Mouse (Mus musculus): ENCODE measurements around the gene Mospd3.

Mospd3 gene

DNA sequence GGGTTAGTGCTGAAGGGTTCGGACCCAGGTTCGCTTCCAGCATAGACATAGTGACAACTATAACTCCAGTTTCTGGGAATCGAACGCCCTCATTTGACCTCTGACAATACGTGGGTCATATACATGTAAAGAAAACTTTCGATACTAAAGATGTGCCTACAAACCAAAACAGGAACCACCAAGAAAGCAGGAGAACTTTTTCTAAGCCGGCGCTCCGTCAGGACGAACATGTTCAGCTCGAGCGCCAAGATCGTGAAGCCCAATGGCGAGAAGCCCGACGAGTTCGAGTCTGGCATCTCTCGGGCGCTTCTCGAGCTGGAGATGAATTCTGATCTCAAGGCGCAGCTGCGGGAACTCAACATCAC, 489 bp upstream of the Mospd3 start:
- TF ChIP-seq GATA4 (IDR thresholded peaks at IDR 0.05; ENCODE audit: insufficient replicate concordance, low read length): no peak

GRCm38 (mm10) chr5:137600281-137600618, 608 bp downstream of the Mospd3 start:
- no peak for TF ChIP-seq GATA4 (IDR thresholded peaks at IDR 0.05; ENCODE audit: insufficient replicate concordance, low read length)

DNA sequence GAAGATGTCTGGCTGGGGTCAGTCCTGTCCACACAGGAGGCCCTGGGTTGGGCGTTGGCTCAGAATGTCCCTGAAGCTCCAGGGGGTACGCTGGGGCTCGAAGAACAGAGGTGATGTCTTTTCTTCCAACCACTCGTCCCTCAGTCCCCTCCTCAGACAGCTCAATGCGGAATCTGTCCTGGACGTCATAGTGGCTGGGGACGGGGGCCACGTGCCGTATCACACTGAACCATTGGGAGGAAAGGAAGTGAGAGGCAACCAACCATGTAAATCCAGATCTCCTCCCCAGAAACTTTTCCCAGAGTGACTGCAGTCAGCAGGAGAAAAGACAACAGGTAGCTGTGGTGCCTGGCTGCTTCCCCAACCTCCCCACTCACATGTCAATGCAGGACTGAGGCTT, 1.3 kb downstream of the Mospd3 start:
- TF ChIP-seq GATA4 (IDR thresholded peaks at IDR 0.05; ENCODE audit: insufficient replicate concordance, low read length): no peak

DNA sequence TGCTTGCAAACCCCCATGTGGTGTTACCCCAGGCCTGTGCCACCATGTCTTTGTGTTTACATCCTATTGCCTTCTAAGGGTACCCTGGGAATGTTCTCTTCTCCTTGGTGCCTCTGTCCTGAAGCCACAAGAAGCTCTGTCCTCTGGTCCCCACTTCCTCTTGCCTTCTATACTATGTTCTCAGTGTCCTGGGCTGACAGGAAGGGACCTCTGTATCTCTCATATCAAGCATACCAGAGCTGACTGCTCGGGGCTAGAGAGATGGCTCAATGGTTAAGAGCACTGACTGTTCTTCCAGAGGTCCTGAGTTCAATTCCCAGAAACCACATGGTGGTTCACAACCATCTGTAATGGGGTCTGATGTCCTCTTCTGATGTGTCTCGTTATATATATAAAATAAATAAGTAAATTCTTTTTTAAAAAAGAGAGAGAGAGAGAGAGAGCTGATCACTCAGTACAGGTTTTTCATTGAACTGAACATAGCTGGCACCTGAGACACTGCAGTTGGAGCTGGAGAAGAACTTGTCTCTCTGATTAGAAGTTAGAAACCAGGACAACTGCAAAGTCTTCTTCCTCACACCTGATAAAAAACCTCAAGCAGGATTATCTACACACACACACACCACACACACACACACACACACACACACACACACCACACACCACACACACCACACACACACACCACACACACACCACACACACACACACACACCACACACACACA, 2.6 kb downstream of the Mospd3 start:
- TF ChIP-seq GATA4 (IDR thresholded peaks at IDR 0.05; ENCODE audit: insufficient replicate concordance, low read length): no peak

DNA sequence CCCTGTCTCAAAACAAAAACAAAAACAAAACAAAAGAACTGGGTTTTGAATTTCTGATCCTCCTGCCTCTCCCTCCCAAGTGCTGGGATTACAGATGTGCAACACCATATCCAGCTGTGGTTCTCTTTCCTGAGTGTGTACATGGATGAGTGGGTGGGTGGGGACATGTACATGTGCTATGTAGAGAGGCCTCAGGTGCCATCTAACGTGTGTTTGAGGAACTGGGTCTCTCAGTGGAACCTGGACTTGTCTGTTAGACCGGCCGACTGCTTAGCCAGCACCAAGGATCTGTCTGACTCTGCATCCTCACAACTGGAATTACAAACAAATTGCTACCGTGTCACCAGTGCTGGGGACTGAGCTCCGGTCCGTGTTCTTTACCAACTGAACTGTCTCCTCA, 3.2 kb downstream of the Mospd3 start:
- TF ChIP-seq GATA4 (IDR thresholded peaks at IDR 0.05; ENCODE audit: insufficient replicate concordance, low read length): no peak

GRCm38 (mm10) chr5:137596601-137597261, 4.1 kb downstream of the Mospd3 start:
- no peak; the same call in 1 of the 2 replicates for TF ChIP-seq GATA4 (IDR thresholded peaks at IDR 0.05; ENCODE audit: insufficient replicate concordance, low read length)

- TF ChIP-seq GATA4 (IDR thresholded peaks at IDR 0.05; ENCODE audit: insufficient replicate concordance, low read length): no peak
These were observed 4.9 kb downstream of the Mospd3 start for GRCm38 (mm10) chr5:137595921-137596320.

- TF ChIP-seq GATA4 (IDR thresholded peaks at IDR 0.05; ENCODE audit: insufficient replicate concordance, low read length): no peak
These were observed 10.4 kb downstream of the Mospd3 start for GRCm38 (mm10) chr5:137590507-137590906.

- peak; percentile 37; the same call in 1 of the 2 replicates for TF ChIP-seq GATA4 (IDR thresholded peaks at IDR 0.05; ENCODE audit: insufficient replicate concordance, low read length)
These were observed 15.9 kb downstream of the Mospd3 start for GRCm38 (mm10) chr5:137584976-137585375.

DNA sequence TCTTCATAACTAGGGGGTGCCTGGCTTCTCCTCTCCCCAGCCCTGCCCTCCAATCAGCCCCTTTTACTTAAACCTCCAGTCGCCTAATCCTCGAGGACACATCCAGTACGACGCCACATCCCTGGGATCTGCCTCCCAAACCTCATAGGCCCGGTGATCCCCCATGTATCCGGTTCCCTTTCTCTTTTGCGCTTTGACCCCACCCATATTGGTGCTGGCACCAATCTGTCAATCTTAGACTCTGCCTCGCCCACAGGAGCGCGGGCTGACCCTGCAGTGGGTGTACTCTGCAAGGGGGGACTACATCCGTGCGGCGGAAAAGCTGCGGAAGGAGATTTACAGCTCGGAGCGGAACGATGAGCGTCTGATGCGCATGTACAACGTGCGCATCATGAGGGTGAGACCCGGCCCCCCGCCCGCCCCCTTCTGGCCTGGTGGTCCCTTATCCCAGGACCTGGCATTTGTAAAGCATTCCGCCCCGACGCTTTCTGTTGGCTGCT, 17.1 kb downstream of the Mospd3 start:
- no peak for TF ChIP-seq GATA4 (IDR thresholded peaks at IDR 0.05; ENCODE audit: insufficient replicate concordance, low read length)

GRCm38 (mm10) chr5:137582702-137583101, 18.2 kb downstream of the Mospd3 start:
- TF ChIP-seq GATA4 (IDR thresholded peaks at IDR 0.05; ENCODE audit: insufficient replicate concordance, low read length): no peak

- TF ChIP-seq GATA4 (IDR thresholded peaks at IDR 0.05; ENCODE audit: insufficient replicate concordance, low read length): no peak
These were observed 20.6 kb downstream of the Mospd3 start for GRCm38 (mm10) chr5:137580246-137580645.

DNA sequence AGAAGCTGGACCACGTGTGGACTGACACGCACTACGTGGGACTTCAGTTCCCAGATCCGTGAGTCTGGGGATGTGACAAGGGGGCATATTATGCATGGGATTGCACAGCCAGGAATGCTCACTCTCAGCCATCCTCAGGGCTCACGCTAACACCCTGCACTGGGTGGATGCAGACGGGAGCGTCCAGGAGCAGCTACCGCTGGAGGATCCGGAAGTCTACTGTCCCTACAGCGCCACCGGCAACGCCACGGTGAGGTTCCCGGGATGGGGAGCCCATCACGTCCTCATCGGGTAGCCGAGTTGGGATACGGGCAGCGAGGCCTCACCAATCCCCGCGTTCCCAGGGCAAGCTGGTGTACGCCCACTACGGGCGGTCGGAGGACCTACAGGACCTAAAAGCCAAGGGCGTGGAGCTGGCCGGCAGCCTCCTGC, 26.4 kb downstream of the Mospd3 start:
- TF ChIP-seq GATA4 (IDR thresholded peaks at IDR 0.05; ENCODE audit: insufficient replicate concordance, low read length): no peak

DNA sequence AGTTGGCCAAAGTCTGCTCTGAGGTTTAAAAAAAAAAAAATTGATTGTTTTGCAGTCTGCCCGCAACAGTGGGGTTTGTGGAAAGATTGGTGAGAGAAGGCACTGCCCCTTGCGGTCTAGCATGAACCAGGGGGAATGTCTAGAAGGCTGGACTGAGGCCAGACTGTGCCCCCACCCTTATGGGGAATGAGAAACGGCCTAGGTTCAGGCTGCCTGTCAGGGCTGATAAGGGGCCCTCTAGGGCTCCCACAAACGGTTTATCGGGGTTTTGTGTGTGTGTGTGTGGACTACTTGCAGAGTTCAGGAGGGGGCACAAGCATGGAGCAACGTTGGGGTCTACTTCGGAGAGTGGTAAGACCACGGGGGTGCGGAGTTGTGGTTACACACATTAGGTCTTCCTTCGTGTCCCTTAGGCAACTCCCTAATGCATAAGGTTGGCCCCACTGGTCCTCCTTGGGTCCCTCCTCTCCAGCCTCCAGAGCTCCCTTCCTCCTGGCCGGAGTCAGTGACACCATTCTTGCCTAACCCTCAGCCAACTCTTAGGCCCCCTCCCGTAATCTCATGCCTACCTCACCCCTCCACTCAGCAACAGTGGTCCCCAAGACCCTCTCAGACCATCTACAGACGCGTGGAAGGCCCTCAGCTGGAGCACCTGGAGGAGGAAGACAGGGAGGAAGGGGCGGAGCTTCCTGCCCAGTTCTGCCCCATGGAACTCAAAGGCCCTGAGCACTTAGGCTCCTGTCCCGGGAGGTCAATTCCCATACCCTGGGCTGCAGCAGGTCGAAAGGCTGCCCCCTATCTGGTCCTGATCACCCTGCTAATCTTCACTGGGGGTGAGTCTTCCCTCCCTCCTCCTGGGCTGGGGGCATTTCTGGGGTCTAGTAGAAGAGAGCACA, 29.9 kb downstream of the Mospd3 start:
- no peak for TF ChIP-seq GATA4 (IDR thresholded peaks at IDR 0.05; ENCODE audit: insufficient replicate concordance, low read length)

GRCm38 (mm10) chr5:137570181-137570580, 30.7 kb downstream of the Mospd3 start:
- TF ChIP-seq GATA4 (IDR thresholded peaks at IDR 0.05; ENCODE audit: insufficient replicate concordance, low read length): no peak

DNA sequence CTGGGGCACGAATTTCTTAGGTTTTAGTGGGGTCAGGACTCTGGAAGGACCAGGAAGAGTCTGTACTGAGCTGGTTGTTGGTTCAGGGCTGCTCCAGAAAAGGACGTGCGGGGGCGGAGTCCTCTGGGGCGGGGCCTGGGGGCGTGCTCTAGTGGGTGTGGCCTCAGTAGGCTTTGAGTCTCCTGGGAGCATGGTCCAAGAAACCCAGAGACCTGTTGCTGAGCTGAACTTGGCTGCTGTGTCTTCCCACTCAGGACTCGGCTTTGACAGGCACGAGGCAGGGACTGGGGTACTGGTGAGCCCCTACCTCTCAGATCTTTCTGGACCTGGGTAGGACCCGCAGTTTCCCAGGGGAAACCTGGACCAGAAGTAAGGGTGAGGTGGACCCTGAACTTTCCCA, 31.2 kb downstream of the Mospd3 start, which contains the start of gene Tfr2:
TSS of gene Tfr2 (plus strand) at position 176 of the 400 bp plus-strand sequence.
- TF ChIP-seq GATA4 (IDR thresholded peaks at IDR 0.05; ENCODE audit: insufficient replicate concordance, low read length): no peak
